Mouse (Mus musculus) small intestine, adult 2 months (tissue): ENCODE measurements around the gene Tsga10ip.

Source experiments
- CTCF ChIP-seq: fragments of 200-500 bp; IDR thresholded peaks from 2 replicates; pipeline ENCODE4 v1.5.1; 2012; ENCODE audit warnings: low read depth, mild to moderate bottlenecking, control low read depth, inconsistent platforms, low read length, moderate library complexity, mixed read lengths; ENCODE audit not compliant: insufficient replicate concordance, insufficient read length; ENCODE audit errors: extremely low read depth
- POLR2A ChIP-seq: fragments of 200-500 bp; IDR thresholded peaks from 2 replicates; pipeline ENCODE4 v1.6.1; 2012; ENCODE audit warnings: low read depth, mild to moderate bottlenecking, control low read depth, inconsistent platforms, low read length, moderate library complexity

GRCm38 (mm10) chr19:5423561-5423960, 21.2 kb upstream of the Tsga10ip start:
- no peak for TF ChIP-seq CTCF
- TF ChIP-seq POLR2A = no peak
